Mouse (Mus musculus): ENCODE measurements around the gene Samd4. TPM values are rescaled to one million over a fixed set of nuclear protein-coding genes. Genes with fewer than 3 reads are reported as not detected.

Gene Samd4
- polyA plus RNA-seq, 1 experiment from 2014 or later: 7.0 TPM

GRCm38 (mm10) chr14:47015618-47016017 lies 133.0 kb downstream of the Samd4 start:
- Histone ChIP-seq H3K4me3 (replicated peaks; ENCODE audit: low read length) (no peak overlapping the region), H3K9me3 (replicated peaks; ENCODE audit: control insufficient read depth, low read length) (no peaks in the 10 kb centered on the region), H3K9ac (ENCODE audit: low read length) (no peak overlapping the region), H3K27ac (ENCODE audit: low read length) (no peak overlapping the region), H3K4me1 (ENCODE audit: control insufficient read depth, insufficient read depth, low read length) (peaks cover 4% of the 10 kb centered on the region), H3K36me3 (ENCODE audit: control insufficient read depth, insufficient read depth, low read length) (no peaks in the 10 kb centered on the region), H3K4me2 (ENCODE audit: low read depth, low read length) (no peak overlapping the region), H3K27me3 (ENCODE audit: control insufficient read depth, insufficient read depth, low read length) (no peaks in the 10 kb centered on the region)
- no peak for ATAC-seq (ENCODE audit: insufficient read depth, low FRiP score)
- 85% methylated on average over 3 of the region's 3 CpGs for WGBS

DNA sequence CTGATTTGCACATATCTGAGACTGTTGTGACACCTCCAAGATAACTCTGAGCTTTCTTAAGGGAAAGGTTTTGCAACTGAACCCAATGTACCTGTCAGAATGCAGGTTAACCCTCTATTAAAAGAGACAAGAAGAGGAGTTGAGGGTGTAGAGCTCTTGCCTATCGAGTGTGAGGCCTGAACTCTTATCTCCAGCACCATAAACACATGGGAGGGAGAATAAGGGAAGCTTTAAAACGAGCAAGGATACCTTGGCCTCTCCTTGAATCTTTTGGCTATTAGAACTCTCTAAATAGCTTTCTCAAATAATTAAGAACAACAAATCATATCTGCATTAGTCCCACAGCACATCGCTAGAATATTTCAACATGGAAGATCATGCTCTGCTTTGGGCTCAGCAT lies 135.0 kb downstream of the Samd4 start:
- 71% methylated on average over 3 of the region's 3 CpGs for WGBS

GRCm38 (mm10) chr14:47020886-47021285 lies 138.2 kb downstream of the Samd4 start:
- no peak for ATAC-seq (ENCODE audit: insufficient read depth, low FRiP score)
- Histone ChIP-seq H3K36me3 (ENCODE audit: control insufficient read depth, insufficient read depth, low read length) (no peaks in the 10 kb centered on the region), H3K27me3 (ENCODE audit: control insufficient read depth, insufficient read depth, low read length) (no peaks in the 10 kb centered on the region), H3K9me3 (replicated peaks; ENCODE audit: control insufficient read depth, low read length) (no peaks in the 10 kb centered on the region), H3K4me3 (replicated peaks; ENCODE audit: low read length) (no peak overlapping the region), H3K4me2 (ENCODE audit: low read depth, low read length) (no peak overlapping the region), H3K27ac (ENCODE audit: low read length) (no peak overlapping the region), H3K4me1 (ENCODE audit: control insufficient read depth, insufficient read depth, low read length) (0 out of 2 replicates have a peak, but pooled peaks cover 2% of the 10 kb centered on the region), H3K9ac (ENCODE audit: low read length) (no peak overlapping the region)
- WGBS: 28% methylated on average over 10 of the region's 10 CpGs

More for the DNA sequence above, 135.0 kb downstream of the Samd4 start:
- 0 out of 2 replicates have a peak, but pooled peaks cover 2% of the 10 kb centered on the region for H3K4me1 ChIP-seq (ENCODE audit: control insufficient read depth, insufficient read depth, low read length)
- no peak for ATAC-seq (ENCODE audit: insufficient read depth, low FRiP score)
- no peaks in the 10 kb centered on the region for H3K36me3 ChIP-seq (ENCODE audit: control insufficient read depth, insufficient read depth, low read length)
- H3K9ac ChIP-seq (ENCODE audit: low read length): no peak overlapping the region
- no peaks in the 10 kb centered on the region for H3K27me3 ChIP-seq (ENCODE audit: control insufficient read depth, insufficient read depth, low read length)
- H3K27ac ChIP-seq (ENCODE audit: low read length): no peak overlapping the region
- H3K4me2 ChIP-seq (ENCODE audit: low read depth, low read length): no peak overlapping the region
- H3K4me3 ChIP-seq (replicated peaks; ENCODE audit: low read length): no peak overlapping the region
- no peaks in the 10 kb centered on the region for H3K9me3 ChIP-seq (replicated peaks; ENCODE audit: control insufficient read depth, low read length)

- Histone ChIP-seq H3K4me3 (replicated peaks; ENCODE audit: low read length) (no peak overlapping the region), H3K9ac (ENCODE audit: low read length) (no peak overlapping the region), H3K27me3 (ENCODE audit: control insufficient read depth, insufficient read depth, low read length) (no peaks in the 10 kb centered on the region), H3K4me1 (ENCODE audit: control insufficient read depth, insufficient read depth, low read length) (0 out of 2 replicates have a peak, but pooled peaks cover 2% of the 10 kb centered on the region), H3K9me3 (replicated peaks; ENCODE audit: control insufficient read depth, low read length) (no peaks in the 10 kb centered on the region), H3K27ac (ENCODE audit: low read length) (no peak overlapping the region), H3K4me2 (ENCODE audit: low read depth, low read length) (no peak overlapping the region), H3K36me3 (ENCODE audit: control insufficient read depth, insufficient read depth, low read length) (no peaks in the 10 kb centered on the region)
- 60% methylated on average over 9 of the region's 9 CpGs for WGBS
- no peak for ATAC-seq (ENCODE audit: insufficient read depth, low FRiP score)
Observed at GRCm38 (mm10) chr14:47023529-47023928, 140.9 kb downstream of the Samd4 start.

- no peak for ATAC-seq (ENCODE audit: insufficient read depth, low FRiP score)
- Histone ChIP-seq H3K9me3 (replicated peaks; ENCODE audit: control insufficient read depth, low read length) (no peaks in the 10 kb centered on the region), H3K27ac (ENCODE audit: low read length) (no peak overlapping the region), H3K36me3 (ENCODE audit: control insufficient read depth, insufficient read depth, low read length) (no peaks in the 10 kb centered on the region), H3K27me3 (ENCODE audit: control insufficient read depth, insufficient read depth, low read length) (no peaks in the 10 kb centered on the region), H3K4me3 (replicated peaks; ENCODE audit: low read length) (no peak overlapping the region), H3K4me2 (ENCODE audit: low read depth, low read length) (no peak overlapping the region), H3K9ac (ENCODE audit: low read length) (no peak overlapping the region), H3K4me1 (ENCODE audit: control insufficient read depth, insufficient read depth, low read length) (no peaks in the 10 kb centered on the region)
- 68% methylated on average over 6 of the region's 6 CpGs for WGBS
Observed at GRCm38 (mm10) chr14:47027431-47028118, 144.9 kb downstream of the Samd4 start.

DNA sequence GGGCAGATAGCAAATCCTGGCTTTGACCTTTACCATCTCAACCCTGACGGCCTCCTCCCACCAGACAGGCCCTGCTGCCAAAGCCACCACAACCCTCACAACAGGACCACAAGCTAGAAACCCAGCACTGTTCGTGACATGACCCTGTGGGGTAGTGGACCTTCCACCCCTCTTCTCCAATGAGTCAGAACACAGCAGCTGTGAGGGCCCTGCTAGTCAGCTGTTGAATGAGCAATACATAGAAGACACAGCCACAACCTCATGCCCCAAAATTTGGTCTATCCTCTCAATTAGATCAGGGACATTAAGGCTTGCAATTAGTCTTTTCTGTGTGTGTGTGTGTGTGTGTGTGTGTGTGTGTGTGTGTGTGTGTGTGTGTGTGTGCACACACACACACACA lies 148.9 kb downstream of the Samd4 start:
- no peak for ATAC-seq (ENCODE audit: insufficient read depth, low FRiP score)
- no peak overlapping the region for H3K27ac ChIP-seq (ENCODE audit: low read length)
- WGBS: 78% methylated on average over 2 of the region's 2 CpGs

DNA sequence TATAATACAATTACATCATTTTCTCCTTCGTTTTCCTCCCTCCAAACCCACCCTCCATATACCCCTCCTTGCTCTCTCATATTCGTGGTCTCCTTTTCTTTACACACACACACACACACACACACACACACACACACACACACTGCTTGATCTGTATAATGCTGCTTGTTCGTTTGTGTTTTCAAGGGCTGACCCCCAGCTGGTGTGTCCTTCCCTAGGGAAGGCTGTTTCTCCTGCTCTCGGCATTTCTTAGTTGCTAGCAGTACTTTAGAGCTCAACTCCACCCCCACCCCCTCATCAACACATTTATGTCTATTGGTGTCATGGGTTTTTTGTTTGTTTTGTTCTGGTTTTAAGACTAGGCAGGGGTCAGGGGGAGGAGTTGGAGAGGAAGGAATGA lies 149.5 kb downstream of the Samd4 start:
- no peaks in the 10 kb centered on the region for H3K4me1 ChIP-seq (ENCODE audit: control insufficient read depth, insufficient read depth, low read length)
- 40% methylated on average over 4 of the region's 4 CpGs for WGBS
- no peak overlapping the region for H3K4me3 ChIP-seq (replicated peaks; ENCODE audit: low read length)
- no peak overlapping the region for H3K27ac ChIP-seq (ENCODE audit: low read length)
- no peak overlapping the region for H3K4me2 ChIP-seq (ENCODE audit: low read depth, low read length)
- ATAC-seq (ENCODE audit: insufficient read depth, low FRiP score): no peak
- no peak overlapping the region for H3K9ac ChIP-seq (ENCODE audit: low read length)
- no peaks in the 10 kb centered on the region for H3K9me3 ChIP-seq (replicated peaks; ENCODE audit: control insufficient read depth, low read length)
- H3K27me3 ChIP-seq (ENCODE audit: control insufficient read depth, insufficient read depth, low read length): no peaks in the 10 kb centered on the region
- no peaks in the 10 kb centered on the region for H3K36me3 ChIP-seq (ENCODE audit: control insufficient read depth, insufficient read depth, low read length)

More for the DNA sequence above, 148.9 kb downstream of the Samd4 start:
- Histone ChIP-seq H3K36me3 (ENCODE audit: control insufficient read depth, insufficient read depth, low read length) (no peaks in the 10 kb centered on the region), H3K4me3 (replicated peaks; ENCODE audit: low read length) (no peak overlapping the region), H3K9me3 (replicated peaks; ENCODE audit: control insufficient read depth, low read length) (no peaks in the 10 kb centered on the region), H3K4me1 (ENCODE audit: control insufficient read depth, insufficient read depth, low read length) (no peaks in the 10 kb centered on the region), H3K9ac (ENCODE audit: low read length) (no peak overlapping the region), H3K27me3 (ENCODE audit: control insufficient read depth, insufficient read depth, low read length) (no peaks in the 10 kb centered on the region), H3K4me2 (ENCODE audit: low read depth, low read length) (no peak overlapping the region)

DNA sequence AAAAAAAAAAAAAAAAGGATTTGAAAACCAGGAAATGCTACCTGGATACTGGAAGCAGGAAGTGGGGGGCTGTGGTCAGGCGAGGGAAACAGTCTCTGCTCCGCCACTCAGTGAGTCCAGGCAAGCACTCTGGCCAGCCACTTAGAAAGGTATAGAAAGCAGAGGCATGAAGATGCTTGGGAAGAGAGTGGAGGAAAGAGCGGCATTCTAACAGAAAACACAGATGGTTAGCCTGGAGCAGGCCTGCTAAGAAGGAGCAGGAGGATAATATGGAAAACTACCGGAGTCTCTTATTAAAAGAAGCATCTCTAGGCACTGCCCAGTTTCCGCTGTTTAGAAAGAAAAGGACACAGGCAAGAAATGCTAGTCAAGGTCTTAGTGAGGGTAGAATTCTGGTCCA lies 150.8 kb downstream of the Samd4 start:
- 86% methylated on average over 5 of the region's 5 CpGs for WGBS
- H3K9me3 ChIP-seq (replicated peaks; ENCODE audit: control insufficient read depth, low read length): no peaks in the 10 kb centered on the region
- no peaks in the 10 kb centered on the region for H3K4me1 ChIP-seq (ENCODE audit: control insufficient read depth, insufficient read depth, low read length)
- H3K36me3 ChIP-seq (ENCODE audit: control insufficient read depth, insufficient read depth, low read length): no peaks in the 10 kb centered on the region
- H3K27ac ChIP-seq (ENCODE audit: low read length): no peak overlapping the region
- no peak for ATAC-seq (ENCODE audit: insufficient read depth, low FRiP score)
- H3K27me3 ChIP-seq (ENCODE audit: control insufficient read depth, insufficient read depth, low read length): no peaks in the 10 kb centered on the region
- no peak overlapping the region for H3K4me3 ChIP-seq (replicated peaks; ENCODE audit: low read length)
- H3K9ac ChIP-seq (ENCODE audit: low read length): no peak overlapping the region
- H3K4me2 ChIP-seq (ENCODE audit: low read depth, low read length): no peak overlapping the region

GRCm38 (mm10) chr14:47041699-47042098 lies 159.0 kb downstream of the Samd4 start:
- Histone ChIP-seq H3K4me3 (replicated peaks; ENCODE audit: low read length) (no peak overlapping the region), H3K9me3 (replicated peaks; ENCODE audit: control insufficient read depth, low read length) (no peaks in the 10 kb centered on the region), H3K9ac (ENCODE audit: low read length) (no peak overlapping the region), H3K4me1 (ENCODE audit: control insufficient read depth, insufficient read depth, low read length) (no peaks in the 10 kb centered on the region), H3K27me3 (ENCODE audit: control insufficient read depth, insufficient read depth, low read length) (no peaks in the 10 kb centered on the region), H3K36me3 (ENCODE audit: control insufficient read depth, insufficient read depth, low read length) (no peaks in the 10 kb centered on the region), H3K4me2 (ENCODE audit: low read depth, low read length) (no peak overlapping the region), H3K27ac (ENCODE audit: low read length) (no peak overlapping the region)
- ATAC-seq (ENCODE audit: insufficient read depth, low FRiP score): no peak
- WGBS: 81% methylated on average over 3 of the region's 3 CpGs

Data from stomach, embryonic 16.5 days (tissue).